Mouse (Mus musculus) gastrocnemius, postnatal 25 days (tissue): ENCODE data around the gene Stard13. TPM values are rescaled to one million over a fixed set of nuclear protein-coding genes. Genes with fewer than 3 reads are reported as not detected.

Experiments
- DNase-seq: peaks from one replicate; pipeline ENCODE4 v3.0.0; 2022
- total RNA-seq, 2 experiments: library from RNA; stranded (reverse); gene quantifications; 1 replicate in 1 of 2; 2 replicates in 1 of 2; pipeline ENCODE4 v1.2.3; 2021

Gene Stard13
- total RNA-seq, 2 experiments from 2014 or later = 6.4 to 7.6 TPM

GRCm38 (mm10) chr5:151228367-151229005 is 5.2 kb downstream of the Stard13 start:
- no peak for DNase-seq

- no peak for DNase-seq
Observed at GRCm38 (mm10) chr5:151223696-151224366, 9.8 kb downstream of the Stard13 start.

GRCm38 (mm10) chr5:151222791-151223190 is 10.8 kb downstream of the Stard13 start:
- no peak for DNase-seq

GRCm38 (mm10) chr5:151218689-151219115 is 14.9 kb downstream of the Stard13 start:
- peak; percentile 23 for DNase-seq

- DNase-seq = no peak
Observed at GRCm38 (mm10) chr5:151213097-151213496, 20.5 kb downstream of the Stard13 start.

- DNase-seq = no peak
Observed at GRCm38 (mm10) chr5:151210869-151211268, 22.8 kb downstream of the Stard13 start.

GRCm38 (mm10) chr5:151210060-151210459 is 23.6 kb downstream of the Stard13 start:
- DNase-seq = no peak

GRCm38 (mm10) chr5:151205017-151205416 is 28.6 kb downstream of the Stard13 start:
- DNase-seq = no peak

GRCm38 (mm10) chr5:151202925-151203324 is 30.7 kb downstream of the Stard13 start:
- no peak for DNase-seq

- no peak for DNase-seq
Observed at GRCm38 (mm10) chr5:151201220-151201619, 32.4 kb downstream of the Stard13 start.

GRCm38 (mm10) chr5:151199235-151199634 is 34.4 kb downstream of the Stard13 start:
- DNase-seq = no peak

- no peak for DNase-seq
Observed at GRCm38 (mm10) chr5:151196603-151197272, 36.9 kb downstream of the Stard13 start.

GRCm38 (mm10) chr5:151193885-151194520 is 39.6 kb downstream of the Stard13 start:
- DNase-seq = no peak

GRCm38 (mm10) chr5:151192266-151192665 is 41.4 kb downstream of the Stard13 start:
- DNase-seq = no peak

- no peak for DNase-seq
Observed at GRCm38 (mm10) chr5:151190764-151191163, 42.9 kb downstream of the Stard13 start.

- DNase-seq = peak; percentile 69
Observed at GRCm38 (mm10) chr5:151189789-151190378, 43.8 kb downstream of the Stard13 start.

- DNase-seq = no peak
Observed at GRCm38 (mm10) chr5:151189321-151189720, 44.3 kb downstream of the Stard13 start.

GRCm38 (mm10) chr5:151188659-151189058 is 45.0 kb downstream of the Stard13 start:
- no peak for DNase-seq

- DNase-seq = no peak
Observed at GRCm38 (mm10) chr5:151187336-151187735, 46.3 kb downstream of the Stard13 start.

GRCm38 (mm10) chr5:151185286-151185856 is 48.3 kb downstream of the Stard13 start:
- no peak for DNase-seq

- DNase-seq = no peak
Observed at GRCm38 (mm10) chr5:151183656-151184240, 49.9 kb downstream of the Stard13 start.

GRCm38 (mm10) chr5:151181288-151181687 is 52.3 kb downstream of the Stard13 start:
- DNase-seq = no peak
